Mouse (Mus musculus) MEL (cell line): Measurements from ENCODE around the gene Prr15. TPM values are rescaled to one million over a fixed set of nuclear protein-coding genes. Genes with fewer than 3 reads are reported as not detected.

Source experiments
- DNase-seq: peaks from one replicate; pipeline ENCODE4 v3.0.0; 2011; ENCODE audit warnings: low read depth, low spot score
- H3K27ac ChIP-seq: 2 replicates; pipeline ENCODE4 v1.5.1; 2012; ENCODE audit warnings: low read depth, mild to moderate bottlenecking, control low read depth, low read length, moderate library complexity; ENCODE audit not compliant: control insufficient read depth
- H3K27me3 ChIP-seq, 2 experiments: fragments of 150-350 bp in 1 of 2; sonication (generic) in 1 of 2; 2 replicates each; pipeline ENCODE4 v1.6.1; 2012; ENCODE audit warnings: low read length in 2 of 2, mild to moderate bottlenecking in 2 of 2, improper control_type of control experiment in 1 of 2, moderate library complexity in 1 of 2; ENCODE audit not compliant: insufficient read depth in 2 of 2, control insufficient read depth in 1 of 2
- H3K36me3 ChIP-seq, 2 experiments: 2 replicates each; pipeline ENCODE4 v1.6.1; 2012 to 2014; ENCODE audit warnings: low read length in 2 of 2, improper control_type of control experiment in 1 of 2, inconsistent platforms in 1 of 2, mild to moderate bottlenecking in 1 of 2; ENCODE audit not compliant: insufficient read depth in 2 of 2, control insufficient read depth in 1 of 2
- H3K4me1 ChIP-seq, 2 experiments: fragments of 150-350 bp in 1 of 2; sonication (generic) in 1 of 2; 2 replicates each; pipeline ENCODE4 v1.6.1; 2012; ENCODE audit warnings: low read length in 2 of 2, improper control_type of control experiment in 1 of 2, mild to moderate bottlenecking in 1 of 2; ENCODE audit not compliant: insufficient read depth in 2 of 2, control insufficient read depth in 1 of 2
- H3K4me3 ChIP-seq, 2 experiments: fragments of 150-350 bp in 1 of 2; sonication (generic) in 1 of 2; 2 replicates each; pipeline ENCODE4 v1.5.1; 2012; ENCODE audit warnings: low read depth in 2 of 2, low read length in 2 of 2, mild to moderate bottlenecking in 2 of 2, moderate library complexity in 2 of 2, control low read depth in 1 of 2, improper control_type of control experiment in 1 of 2; ENCODE audit not compliant: control insufficient read depth in 1 of 2, insufficient read depth in 1 of 2
- H3K79me2 ChIP-seq: 2 replicates; pipeline ENCODE4 v1.6.1; 2012; ENCODE audit warnings: mild to moderate bottlenecking, low read length, moderate library complexity; ENCODE audit not compliant: control insufficient read depth, poor library complexity, insufficient read depth
- H3K9ac ChIP-seq: 2 replicates; pipeline ENCODE4 v1.6.1; 2012; ENCODE audit warnings: low read depth, mild to moderate bottlenecking, control low read depth, low read length, moderate library complexity; ENCODE audit not compliant: control insufficient read depth, poor library complexity, severe bottlenecking
- H3K9me3 ChIP-seq: fragments of 150-350 bp; sonication (generic); replicated peaks from 2 replicates; pipeline ENCODE4 v1.6.1; 2012; ENCODE audit warnings: mild to moderate bottlenecking, low read length, improper control_type of control experiment, moderate library complexity; ENCODE audit not compliant: insufficient read depth
- BHLHE40 ChIP-seq: IDR thresholded peaks from 2 replicates; pipeline ENCODE4 v1.6.1; 2012; ENCODE audit warnings: low read depth, mild to moderate bottlenecking, inconsistent platforms, low read length, improper control_type of control experiment, borderline replicate concordance
- CHD1 ChIP-seq: IDR thresholded peaks from 2 replicates; pipeline ENCODE4 v1.6.1; 2012; ENCODE audit warnings: low read depth, mild to moderate bottlenecking, inconsistent platforms, low read length, improper control_type of control experiment
- CHD2 ChIP-seq: IDR thresholded peaks from 2 replicates; pipeline ENCODE4 v1.6.1; 2011; ENCODE audit warnings: low read length, improper control_type of control experiment
- EP300 ChIP-seq, 2 experiments: IDR thresholded peaks; 2 replicates each; pipeline ENCODE4 v1.6.1; 2011; ENCODE audit warnings: improper control_type of control experiment in 2 of 2, low read length in 2 of 2, low read depth in 1 of 2, mild to moderate bottlenecking in 1 of 2
- ETS1 ChIP-seq: IDR thresholded peaks from 2 replicates; pipeline ENCODE4 v1.6.1; 2012; ENCODE audit warnings: low read depth, mild to moderate bottlenecking, inconsistent platforms, low read length, improper control_type of control experiment, moderate library complexity
- GATA1 ChIP-seq: IDR thresholded peaks from 2 replicates; pipeline ENCODE4 v1.6.1; 2011; ENCODE audit warnings: low read depth, low read length, improper control_type of control experiment
- HCFC1 ChIP-seq: IDR thresholded peaks from 2 replicates; pipeline ENCODE4 v1.6.1; 2012; ENCODE audit warnings: low read depth, mild to moderate bottlenecking, inconsistent platforms, low read length, improper control_type of control experiment, moderate library complexity
- JUND ChIP-seq: IDR thresholded peaks from 2 replicates; pipeline ENCODE4 v1.6.1; 2011; ENCODE audit warnings: low read depth, mild to moderate bottlenecking, improper control_type of control experiment, low read length
- KAT2A ChIP-seq: conservative IDR thresholded peaks from 2 replicates; pipeline ENCODE4 v1.6.1; 2012; ENCODE audit warnings: low read depth, low read length, improper control_type of control experiment, inconsistent platforms
- MAFK ChIP-seq: IDR thresholded peaks from 2 replicates; pipeline ENCODE4 v1.6.1; 2011; ENCODE audit warnings: low read depth, mild to moderate bottlenecking, low read length, improper control_type of control experiment, borderline replicate concordance
- MAX ChIP-seq: IDR thresholded peaks from 2 replicates; pipeline ENCODE4 v1.6.1; 2011; ENCODE audit warnings: low read length, improper control_type of control experiment
- MAZ ChIP-seq: IDR thresholded peaks from 2 replicates; pipeline ENCODE4 v1.6.1; 2012; ENCODE audit warnings: low read depth, mild to moderate bottlenecking, inconsistent platforms, low read length, improper control_type of control experiment
- MEF2A ChIP-seq: IDR thresholded peaks from 2 replicates; pipeline ENCODE4 v1.6.1; 2014; ENCODE audit warnings: low read depth, mild to moderate bottlenecking, inconsistent platforms, low read length, improper control_type of control experiment; ENCODE audit not compliant: poor library complexity, insufficient replicate concordance, severe bottlenecking; ENCODE audit errors: extremely low read depth
- MYC ChIP-seq: IDR thresholded peaks from 2 replicates; pipeline ENCODE4 v1.6.1; 2011; ENCODE audit warnings: low read depth, mild to moderate bottlenecking, low read length, improper control_type of control experiment, moderate library complexity
- NELFE ChIP-seq: IDR thresholded peaks from 2 replicates; pipeline ENCODE4 v1.6.1; 2011; ENCODE audit warnings: low read depth, low read length, improper control_type of control experiment
- POLR2A ChIP-seq, 2 experiments: IDR thresholded peaks; 2 replicates each; pipeline ENCODE4 v1.6.1; 2011 to 2012; ENCODE audit warnings: low read length in 2 of 2, mild to moderate bottlenecking in 2 of 2, control low read depth in 1 of 2, improper control_type of control experiment in 1 of 2, low read depth in 1 of 2, moderate library complexity in 1 of 2; ENCODE audit not compliant: control insufficient read depth in 1 of 2, insufficient read depth in 1 of 2, poor library complexity in 1 of 2
- POLR2AphosphoS2 ChIP-seq: IDR thresholded peaks from 2 replicates; pipeline ENCODE4 v1.6.1; 2011; ENCODE audit warnings: low read length, improper control_type of control experiment
- POLR2AphosphoS5 ChIP-seq: IDR thresholded peaks from 2 replicates; pipeline ENCODE4 v1.6.1; 2012; ENCODE audit warnings: low read depth, borderline replicate concordance, mild to moderate bottlenecking, inconsistent platforms, low read length, moderate library complexity, mixed read lengths
- RCOR1 ChIP-seq: IDR thresholded peaks from 2 replicates; pipeline ENCODE4 v1.6.1; 2012; ENCODE audit warnings: low read depth, mild to moderate bottlenecking, inconsistent platforms, low read length, improper control_type of control experiment
- SIN3A ChIP-seq: IDR thresholded peaks from 2 replicates; pipeline ENCODE4 v1.6.1; 2012; ENCODE audit warnings: low read length, improper control_type of control experiment, inconsistent platforms
- SMC3 ChIP-seq: IDR thresholded peaks from 2 replicates; pipeline ENCODE4 v1.6.1; 2011; ENCODE audit warnings: low read depth, low read length, improper control_type of control experiment
- TAL1 ChIP-seq: IDR thresholded peaks from 2 replicates; pipeline ENCODE4 v1.6.1; 2012; ENCODE audit warnings: mild to moderate bottlenecking, inconsistent platforms, low read length, moderate library complexity, mixed read lengths
- UBTF ChIP-seq: IDR thresholded peaks from 2 replicates; pipeline ENCODE4 v1.6.1; 2012; ENCODE audit warnings: low read depth, mild to moderate bottlenecking, inconsistent platforms, low read length, improper control_type of control experiment, moderate library complexity, borderline replicate concordance; ENCODE audit not compliant: insufficient read depth
- USF1 ChIP-seq: IDR thresholded peaks from 2 replicates; pipeline ENCODE4 v1.6.1; 2014; ENCODE audit warnings: low read depth, mild to moderate bottlenecking, inconsistent platforms, low read length, improper control_type of control experiment, moderate library complexity
- ZC3H11A ChIP-seq: IDR thresholded peaks from 2 replicates; pipeline ENCODE4 v1.6.1; 2012; ENCODE audit warnings: low read depth, mild to moderate bottlenecking, inconsistent platforms, low read length, improper control_type of control experiment
- ZKSCAN1 ChIP-seq: IDR thresholded peaks from 2 replicates; pipeline ENCODE4 v1.6.1; 2012; ENCODE audit warnings: low read depth, mild to moderate bottlenecking, inconsistent platforms, low read length, improper control_type of control experiment, moderate library complexity
- polyA plus RNA-seq, 2 experiments: library from polyadenylated mRNA; stranded (reverse) in 1 of 2; unstranded in 1 of 2; fragments of >175 nt in 1 of 2; fragments of >200 nt in 1 of 2; gene quantifications; 2 replicates each; pipeline versions ENCODE4 v1.2.1 to v1.2.4; 2012; ENCODE audit warnings: low replicate concordance in 2 of 2, low read depth in 1 of 2; ENCODE audit not compliant: insufficient read length in 2 of 2, insufficient read depth in 1 of 2, missing spikeins in 1 of 2
- total RNA-seq: library from RNA; depleted of rRNA; stranded (reverse); fragments of 300-350 nt; gene quantifications from 2 replicates; pipeline ENCODE4 v1.2.3, GENCODE M21; 2012

The Prr15 gene
- total and polyA plus RNA-seq, 3 experiments, result not detected

- Histone ChIP-seq H3K9ac (no peak overlapping the region), H3K79me2 (no peaks in the 10 kb centered on the region), H3K9me3 (no peaks in the 10 kb centered on the region), H3K27me3 (no peaks in the 10 kb centered on the region), H3K27ac (no peak overlapping the region), H3K4me3 (no peak overlapping the region), H3K36me3 (no peaks in the 10 kb centered on the region)
- DNase-seq, result no peak
- TF ChIP-seq KAT2A, result no peak
- TF ChIP-seq HCFC1, result no peak
- TF ChIP-seq POLR2A (IDR thresholded peaks at IDR 0.05; ENCODE audit: control insufficient read depth in 1 of 2, insufficient read depth in 1 of 2, low read depth in 1 of 2, low read length in 2 of 2, poor library complexity in 1 of 2), result no peak
- no peak for TF ChIP-seq POLR2AphosphoS2
- TF ChIP-seq GATA1, result no peak
- TF ChIP-seq EP300 (IDR thresholded peaks at IDR 0.05; ENCODE audit: low read depth in 1 of 2, low read length in 2 of 2), result no peak
- no peak for TF ChIP-seq TAL1
- TF ChIP-seq SMC3, result no peak
- TF ChIP-seq ETS1, result no peak
- no peak for TF ChIP-seq BHLHE40
- TF ChIP-seq MEF2A, result no peak
- TF ChIP-seq MAFK, result no peak
- TF ChIP-seq JUND, result no peak
- TF ChIP-seq ZKSCAN1, result no peak
- no peak for TF ChIP-seq POLR2AphosphoS5
- TF ChIP-seq RCOR1, result no peak
- TF ChIP-seq MAX, result no peak
- no peak for TF ChIP-seq CHD1
- TF ChIP-seq SIN3A, result no peak
- TF ChIP-seq, all 39 proteins: peak for 0
- H3K4me1 ChIP-seq, result no peaks in the 10 kb centered on the region
Measured at GRCm38 (mm10) chr6:54342223-54342622, 16.6 kb downstream of the Prr15 start.

- no peaks in the 10 kb centered on the region for H3K4me1 ChIP-seq
- TF ChIP-seq ZC3H11A (no peak), ETS1 (no peak), MAZ (no peak), SMC3 (no peak), CHD2 (no peak), NELFE (no peak), POLR2AphosphoS5 (no peak), GATA1 (no peak), UBTF (no peak), MYC (no peak), USF1 (no peak)
- TF ChIP-seq, all 39 proteins: peak for 0
- Histone ChIP-seq H3K27me3 (no peaks in the 10 kb centered on the region), H3K27ac (no peak overlapping the region), H3K4me3 (no peak overlapping the region), H3K9me3 (no peaks in the 10 kb centered on the region), H3K79me2 (no peaks in the 10 kb centered on the region), H3K36me3 (no peaks in the 10 kb centered on the region), H3K9ac (no peak overlapping the region)
- DNase-seq, result no peak
Measured at GRCm38 (mm10) chr6:54351860-54352259, 26.2 kb downstream of the Prr15 start.
